Mouse (Mus musculus): ENCODE results near the gene Wasf1. TPM values are rescaled to one million over a fixed set of nuclear protein-coding genes. Genes with fewer than 3 reads are reported as not detected.

Wasf1 gene
- polyA plus RNA-seq, 1 experiment from 2014 or later = 55.3 TPM

- Histone ChIP-seq H3K9ac (ENCODE audit: low read length) (no peak overlapping the region), H3K9me3 (ENCODE audit: control insufficient read depth, low read length) (no peaks in the 10 kb centered on the region), H3K4me1 (ENCODE audit: control insufficient read depth, insufficient read depth, low read length) (peaks cover 3% of the 10 kb centered on the region), H3K36me3 (ENCODE audit: control insufficient read depth, insufficient read depth, low read length) (no peaks in the 10 kb centered on the region; the same call in 1 of the 2 replicates), H3K4me3 (ENCODE audit: low read depth, low read length) (no peak overlapping the region), H3K27me3 (ENCODE audit: control insufficient read depth, insufficient read depth, low read length) (no peaks in the 10 kb centered on the region), H3K27ac (ENCODE audit: low read depth, low read length) (no peak overlapping the region), H3K4me2 (no peak overlapping the region)
- ATAC-seq (ENCODE audit: low FRiP score) = no peak
- WGBS = 56% methylated on average over 4 of the region's 4 CpGs
- no peak for DNase-seq (ENCODE audit: low spot score, missing footprints)
Measured at GRCm38 (mm10) chr10:40942688-40943087, 59.4 kb downstream of the Wasf1 start.

GRCm38 (mm10) chr10:40950176-40950575 is 66.9 kb downstream of the Wasf1 start:
- Histone ChIP-seq H3K9me3 (ENCODE audit: control insufficient read depth, low read length) (no peaks in the 10 kb centered on the region), H3K4me2 (no peak overlapping the region), H3K36me3 (ENCODE audit: control insufficient read depth, insufficient read depth, low read length) (no peaks in the 10 kb centered on the region), H3K4me1 (ENCODE audit: control insufficient read depth, insufficient read depth, low read length) (no peaks in the 10 kb centered on the region; the same call in 1 of the 2 replicates), H3K9ac (ENCODE audit: low read length) (no peak overlapping the region), H3K4me3 (ENCODE audit: low read depth, low read length) (no peak overlapping the region), H3K27me3 (ENCODE audit: control insufficient read depth, insufficient read depth, low read length) (no peaks in the 10 kb centered on the region), H3K27ac (ENCODE audit: low read depth, low read length) (no peak overlapping the region)
- ATAC-seq (ENCODE audit: low FRiP score) = no peak
- WGBS = 83% methylated on average over 3 of the region's 3 CpGs
- DNase-seq (ENCODE audit: low spot score, missing footprints) = no peak

- H3K9ac ChIP-seq (ENCODE audit: low read length) = no peak overlapping the region
- WGBS = 95% methylated on average over 5 of the region's 5 CpGs
- ATAC-seq (ENCODE audit: low FRiP score) (no peak), DNase-seq (ENCODE audit: low spot score, missing footprints) (no peak)
- no peaks in the 10 kb centered on the region for H3K27me3 ChIP-seq (ENCODE audit: control insufficient read depth, insufficient read depth, low read length)
- H3K4me1 ChIP-seq (ENCODE audit: control insufficient read depth, insufficient read depth, low read length) = no peaks in the 10 kb centered on the region
- no peaks in the 10 kb centered on the region for H3K9me3 ChIP-seq (ENCODE audit: control insufficient read depth, low read length)
- H3K36me3 ChIP-seq (ENCODE audit: control insufficient read depth, insufficient read depth, low read length) = no peaks in the 10 kb centered on the region
- no peak overlapping the region for H3K4me3 ChIP-seq (ENCODE audit: low read depth, low read length)
- no peak overlapping the region for H3K27ac ChIP-seq (ENCODE audit: low read depth, low read length)
- no peak overlapping the region for H3K4me2 ChIP-seq
Measured at GRCm38 (mm10) chr10:40956206-40956605, 72.9 kb downstream of the Wasf1 start.

GRCm38 (mm10) chr10:40961365-40961764 is 78.1 kb downstream of the Wasf1 start:
- ATAC-seq (ENCODE audit: low FRiP score) (no peak), DNase-seq (ENCODE audit: low spot score, missing footprints) (no peak)
- no peak overlapping the region for H3K9ac ChIP-seq (ENCODE audit: low read length)
- no peaks in the 10 kb centered on the region for H3K4me1 ChIP-seq (ENCODE audit: control insufficient read depth, insufficient read depth, low read length)
- H3K27ac ChIP-seq (ENCODE audit: low read depth, low read length) = no peak overlapping the region
- H3K36me3 ChIP-seq (ENCODE audit: control insufficient read depth, insufficient read depth, low read length) = no peaks in the 10 kb centered on the region
- H3K4me2 ChIP-seq = no peak overlapping the region
- H3K9me3 ChIP-seq (ENCODE audit: control insufficient read depth, low read length) = no peaks in the 10 kb centered on the region
- no peaks in the 10 kb centered on the region for H3K27me3 ChIP-seq (ENCODE audit: control insufficient read depth, insufficient read depth, low read length)
- WGBS = 58% methylated on average over 6 of the region's 6 CpGs
- H3K4me3 ChIP-seq (ENCODE audit: low read depth, low read length) = no peak overlapping the region

- Histone ChIP-seq H3K4me1 (ENCODE audit: control insufficient read depth, insufficient read depth, low read length) (no peaks in the 10 kb centered on the region), H3K27me3 (ENCODE audit: control insufficient read depth, insufficient read depth, low read length) (no peaks in the 10 kb centered on the region), H3K9me3 (ENCODE audit: control insufficient read depth, low read length) (no peaks in the 10 kb centered on the region), H3K27ac (ENCODE audit: low read depth, low read length) (no peak overlapping the region), H3K4me3 (ENCODE audit: low read depth, low read length) (no peak overlapping the region), H3K4me2 (no peak overlapping the region), H3K9ac (ENCODE audit: low read length) (no peak overlapping the region), H3K36me3 (ENCODE audit: control insufficient read depth, insufficient read depth, low read length) (no peaks in the 10 kb centered on the region)
- ATAC-seq (ENCODE audit: low FRiP score) (0 out of 2 replicates have a peak, but pooled peaks have one; percentile 24), DNase-seq (ENCODE audit: low spot score, missing footprints) (no peak)
- WGBS = 87% methylated on average over 4 of the region's 4 CpGs
Measured at GRCm38 (mm10) chr10:40962008-40962407, 78.7 kb downstream of the Wasf1 start.

- ATAC-seq (ENCODE audit: low FRiP score) = no peak
- H3K27me3 ChIP-seq (ENCODE audit: control insufficient read depth, insufficient read depth, low read length) = no peaks in the 10 kb centered on the region
- peaks cover 6% of the 10 kb centered on the region; the same call in 1 of the 2 replicates for H3K4me1 ChIP-seq (ENCODE audit: control insufficient read depth, insufficient read depth, low read length)
- WGBS = 51% methylated on average over 4 of the region's 4 CpGs
- no peaks in the 10 kb centered on the region for H3K36me3 ChIP-seq (ENCODE audit: control insufficient read depth, insufficient read depth, low read length)
- H3K4me2 ChIP-seq = no peak overlapping the region
- H3K9me3 ChIP-seq (ENCODE audit: control insufficient read depth, low read length) = no peaks in the 10 kb centered on the region
- H3K9ac ChIP-seq (ENCODE audit: low read length) = no peak overlapping the region
- no peak overlapping the region for H3K27ac ChIP-seq (ENCODE audit: low read depth, low read length)
- DNase-seq (ENCODE audit: low spot score, missing footprints) = no peak
- no peak overlapping the region for H3K4me3 ChIP-seq (ENCODE audit: low read depth, low read length)
Measured at GRCm38 (mm10) chr10:40964546-40964945, 81.3 kb downstream of the Wasf1 start.

- Histone ChIP-seq H3K9ac (ENCODE audit: low read length) (no peak overlapping the region), H3K36me3 (ENCODE audit: control insufficient read depth, insufficient read depth, low read length) (no peaks in the 10 kb centered on the region), H3K27ac (ENCODE audit: low read depth, low read length) (no peak overlapping the region), H3K4me1 (ENCODE audit: control insufficient read depth, insufficient read depth, low read length) (peaks cover 9% of the 10 kb centered on the region; the same call in 1 of the 2 replicates), H3K4me3 (ENCODE audit: low read depth, low read length) (no peak overlapping the region), H3K4me2 (no peak overlapping the region), H3K9me3 (ENCODE audit: control insufficient read depth, low read length) (no peaks in the 10 kb centered on the region), H3K27me3 (ENCODE audit: control insufficient read depth, insufficient read depth, low read length) (no peaks in the 10 kb centered on the region)
- peak; percentile 73 for DNase-seq (ENCODE audit: low spot score, missing footprints)
- ATAC-seq (ENCODE audit: low FRiP score) = no peak
- 67% methylated on average over 8 of the region's 8 CpGs for WGBS
Measured at GRCm38 (mm10) chr10:40968551-40968950, 85.3 kb downstream of the Wasf1 start.

- Histone ChIP-seq H3K9ac (ENCODE audit: low read length) (peak overlapping the region; percentile 51), H3K4me2 (peak overlapping the region; percentile 45), H3K4me3 (ENCODE audit: low read depth, low read length) (peak overlapping the region; percentile 21), H3K27me3 (ENCODE audit: control insufficient read depth, insufficient read depth, low read length) (no peaks in the 10 kb centered on the region), H3K27ac (ENCODE audit: low read depth, low read length) (no peak overlapping the region), H3K9me3 (ENCODE audit: control insufficient read depth, low read length) (no peaks in the 10 kb centered on the region), H3K4me1 (ENCODE audit: control insufficient read depth, insufficient read depth, low read length) (peaks cover 9% of the 10 kb centered on the region; the same call in 1 of the 2 replicates), H3K36me3 (ENCODE audit: control insufficient read depth, insufficient read depth, low read length) (no peaks in the 10 kb centered on the region)
- peak; percentile 83 for ATAC-seq (ENCODE audit: low FRiP score)
- WGBS = 14% methylated on average over 16 of the region's 16 CpGs
- DNase-seq (ENCODE audit: low spot score, missing footprints) = peak; percentile 94
Measured at GRCm38 (mm10) chr10:40969372-40970033, 86.2 kb downstream of the Wasf1 start.

- ATAC-seq (ENCODE audit: low FRiP score) = no peak
- Histone ChIP-seq H3K27me3 (ENCODE audit: control insufficient read depth, insufficient read depth, low read length) (no peaks in the 10 kb centered on the region), H3K27ac (ENCODE audit: low read depth, low read length) (no peak overlapping the region), H3K9me3 (ENCODE audit: control insufficient read depth, low read length) (no peaks in the 10 kb centered on the region), H3K4me2 (no peak overlapping the region), H3K4me3 (ENCODE audit: low read depth, low read length) (no peak overlapping the region), H3K4me1 (ENCODE audit: control insufficient read depth, insufficient read depth, low read length) (peaks cover 9% of the 10 kb centered on the region; the same call in 1 of the 2 replicates), H3K36me3 (ENCODE audit: control insufficient read depth, insufficient read depth, low read length) (no peaks in the 10 kb centered on the region), H3K9ac (ENCODE audit: low read length) (no peak overlapping the region)
- peak; percentile 83 for DNase-seq (ENCODE audit: low spot score, missing footprints)
- 72% methylated on average over 12 of the region's 12 CpGs for WGBS
Measured at GRCm38 (mm10) chr10:40970601-40971245, 87.4 kb downstream of the Wasf1 start.
